Comparison of ENCODE assay signal across 29 mouse cellular contexts in the genomic region with DNA sequence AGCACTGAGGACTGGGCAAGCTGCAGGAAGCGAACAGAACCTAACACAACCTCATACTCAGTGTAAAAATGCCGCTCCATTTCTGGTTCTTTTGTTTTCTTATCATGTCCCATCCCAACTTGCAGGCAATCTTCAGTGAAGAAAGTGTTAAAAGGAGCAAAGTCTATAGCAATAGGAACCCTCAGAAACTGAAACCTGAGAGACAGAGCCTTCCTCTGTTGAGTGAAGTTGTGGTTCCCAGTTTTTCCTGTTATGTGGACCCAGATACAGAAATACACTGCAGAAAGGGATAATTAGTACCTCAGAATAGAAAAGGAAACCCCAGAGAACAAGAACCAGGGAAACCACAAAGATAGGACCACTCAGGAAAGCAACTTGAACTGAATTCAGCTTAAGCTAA. TPM values are rescaled to one million over a fixed set of nuclear protein-coding genes. Genes with fewer than 3 reads are reported as not detected.
DNase-seq lines count a peak whose midpoint lies in the region; ATAC-seq and TF ChIP-seq lines count a peak whose summit lies in the region.
"Had no signal": no experiment of that assay in that cellular context is flagged by ENCODE, and none has a peak within 500 bp of the region (broad histone marks: within the 10 kb centered on the region; RNA-seq: fewer than 3 reads in every experiment).

No protein-coding gene starts in this region.

- WGBS in intestine, embryonic 15.5 days: 79% methylated on average over 2 of the region's 2 CpGs
- WGBS in intestine, embryonic 16.5 days: 65% methylated on average over 2 of the region's 2 CpGs
- WGBS in intestine, postnatal 0 days: 49% methylated on average over 2 of the region's 2 CpGs

- no peaks in the 10 kb centered on the region for H3K9me3 ChIP-seq in intestine, embryonic 15.5 days
- no peaks in the 10 kb centered on the region for H3K9me3 ChIP-seq in intestine, embryonic 16.5 days (ENCODE audit: control insufficient read depth, low read length)
- peaks cover 7% of the 10 kb centered on the region for H3K9me3 ChIP-seq in megakaryocyte, embryonic 14.5 days
- H3K9me3 ChIP-seq in intestine, postnatal 0 days (ENCODE audit: control insufficient read depth): no peaks in the 10 kb centered on the region
- H3K9me3 ChIP-seq: embryonic facial prominence, embryonic 12.5 days; forebrain, embryonic 12.5 days; heart, embryonic 10.5 days; heart, embryonic 13.5 days had no signal

- H3K36me3 ChIP-seq in intestine, embryonic 15.5 days: no peaks in the 10 kb centered on the region
- no peaks in the 10 kb centered on the region for H3K36me3 ChIP-seq in intestine, embryonic 16.5 days (ENCODE audit: control insufficient read depth, insufficient read depth, low read length)
- peaks cover 7% of the 10 kb centered on the region for H3K36me3 ChIP-seq in megakaryocyte, embryonic 14.5 days (replicated peaks; ENCODE audit: low read length)
- H3K36me3 ChIP-seq in intestine, postnatal 0 days (ENCODE audit: control insufficient read depth, insufficient read depth): no peaks in the 10 kb centered on the region
- H3K36me3 ChIP-seq: embryonic facial prominence, embryonic 12.5 days; forebrain, embryonic 12.5 days; heart, embryonic 10.5 days; heart, embryonic 13.5 days had no signal

- DNase-seq in cerebellum, adult 9-11 months: no peak
- DNase-seq: adrenal gland, adult 2 months; adrenal gland, postnatal 14 days; cerebellum, adult 11 months; cerebellum, adult 2 months; cerebellum, postnatal 10 days; cerebellum, postnatal 36 days; gastrocnemius, postnatal 10 days; gastrocnemius, postnatal 36 days; heart, adult 2 months; heart, postnatal 14 days; heart, postnatal 4 days; kidney, adult 18-20 months had no signal

- H3K27ac ChIP-seq in intestine, embryonic 15.5 days: no peak overlapping the region
- no peak overlapping the region for H3K27ac ChIP-seq in intestine, embryonic 16.5 days (ENCODE audit: low read length)
- H3K27ac ChIP-seq in intestine, postnatal 0 days (ENCODE audit: low read depth, low read length): no peak overlapping the region
- H3K27ac ChIP-seq: embryonic facial prominence, embryonic 12.5 days; forebrain, embryonic 12.5 days; heart, adult 2 months; heart, embryonic 10.5 days; heart, embryonic 13.5 days; hindbrain, embryonic 14.5 days; hindbrain, postnatal 0 days had no signal

- ATAC-seq in intestine, embryonic 15.5 days: peak; percentile 20; the same call in 1 of the 2 replicates
- no peak for ATAC-seq in intestine, embryonic 16.5 days
- no peak for ATAC-seq in megakaryocyte, adult 5-6 weeks (ENCODE audit: poor library complexity, severe bottlenecking)
- peak; percentile 63 for ATAC-seq in intestine, postnatal 0 days
- ATAC-seq: CD4-positive, CD25-positive, alpha-beta regulatory T cell, adult 4 months; forebrain, embryonic 16.5 days; hindbrain, postnatal 0 days; inflammation-experienced regulatory T-cells, adult 6 months had no signal

- TF ChIP-seq CTCF in intestine, postnatal 0 days (IDR thresholded peaks at IDR 0.05; ENCODE audit: low read depth): no peak

- H3K27me3 ChIP-seq in intestine, embryonic 15.5 days (replicated peaks): no peaks in the 10 kb centered on the region
- H3K27me3 ChIP-seq in intestine, embryonic 16.5 days (replicated peaks; ENCODE audit: control insufficient read depth, insufficient read depth, low read length): no peaks in the 10 kb centered on the region
- H3K27me3 ChIP-seq in megakaryocyte, embryonic 14.5 days (replicated peaks): no peaks in the 10 kb centered on the region
- no peaks in the 10 kb centered on the region for H3K27me3 ChIP-seq in intestine, postnatal 0 days (replicated peaks; ENCODE audit: control insufficient read depth, insufficient read depth, low read length)
- H3K27me3 ChIP-seq: embryonic facial prominence, embryonic 12.5 days; forebrain, embryonic 12.5 days; heart, embryonic 13.5 days had no signal

- H3K4me2 ChIP-seq in intestine, embryonic 15.5 days (replicated peaks): no peak overlapping the region
- H3K4me2 ChIP-seq in intestine, embryonic 16.5 days (ENCODE audit: low read depth, low read length): no peak overlapping the region
- H3K4me2 ChIP-seq in intestine, postnatal 0 days (replicated peaks; ENCODE audit: low read depth): peak overlapping the region; percentile 21; the same call in 1 of the 2 replicates
- H3K4me2 ChIP-seq: embryonic facial prominence, embryonic 12.5 days; forebrain, embryonic 12.5 days; heart, embryonic 13.5 days; hindbrain, embryonic 14.5 days had no signal

- H3K4me3 ChIP-seq in intestine, embryonic 15.5 days (replicated peaks): no peak overlapping the region
- no peak overlapping the region for H3K4me3 ChIP-seq in intestine, embryonic 16.5 days (ENCODE audit: low read length)
- peak overlapping the region; percentile 88 for H3K4me3 ChIP-seq in megakaryocyte, embryonic 14.5 days (replicated peaks)
- no peak overlapping the region for H3K4me3 ChIP-seq in intestine, postnatal 0 days (ENCODE audit: low read depth, low read length)
- H3K4me3 ChIP-seq: embryonic facial prominence, embryonic 12.5 days; erythroblast, embryonic 14.5 days; forebrain, embryonic 12.5 days; heart, adult 2 months; heart, embryonic 10.5 days; heart, embryonic 13.5 days had no signal

- no peaks in the 10 kb centered on the region for H3K4me1 ChIP-seq in intestine, embryonic 15.5 days (replicated peaks)
- no peaks in the 10 kb centered on the region for H3K4me1 ChIP-seq in intestine, embryonic 16.5 days (ENCODE audit: control insufficient read depth, insufficient read depth, low read length)
- peaks cover 45% of the 10 kb centered on the region for H3K4me1 ChIP-seq in megakaryocyte, embryonic 14.5 days
- H3K4me1 ChIP-seq in intestine, postnatal 0 days (replicated peaks; ENCODE audit: control insufficient read depth, insufficient read depth, low read length): no peaks in the 10 kb centered on the region
- H3K4me1 ChIP-seq: embryonic facial prominence, embryonic 12.5 days; heart, embryonic 10.5 days; heart, embryonic 13.5 days had no signal

- no peak overlapping the region for H3K9ac ChIP-seq in intestine, embryonic 15.5 days
- H3K9ac ChIP-seq in intestine, embryonic 16.5 days (ENCODE audit: low read depth, low read length): no peak overlapping the region
- no peak overlapping the region for H3K9ac ChIP-seq in intestine, postnatal 0 days (ENCODE audit: low read depth, low read length)
- H3K9ac ChIP-seq: embryonic facial prominence, embryonic 12.5 days; forebrain, embryonic 12.5 days; heart, embryonic 13.5 days; hindbrain, embryonic 14.5 days had no signal

RNA-seq across cellular contexts. Expression of gene Zswim5, which starts 36.1 kb away (rescaled TPM):
- 1.1 and 1.2 TPM in 2 replicates for polyA plus RNA-seq in intestine, embryonic 15.5 days (2015; fragmentation: Nextera tagmentation; extraction: Ambion mirVana)
- polyA plus RNA-seq in intestine, embryonic 16.5 days (2015; fragmentation: Nextera tagmentation; extraction: Ambion mirVana): 1.2 and 1.4 TPM in 2 replicates
- polyA plus RNA-seq in megakaryocyte, embryonic 14.5 days (2012; ENCODE audit: insufficient read depth, low replicate concordance): 0.29 and 0.63 TPM in 2 replicates
- 0.02 and 0.16 TPM in 2 replicates for total RNA-seq in megakaryocyte, adult 5-6 weeks (2015)
- not detected in 2 replicates for total RNA-seq in megakaryocyte, adult 5-6 weeks (2017)
- polyA plus RNA-seq in intestine, postnatal 0 days (2015; fragmentation: Nextera tagmentation; extraction: Ambion mirVana): 1.9 and 2.1 TPM in 2 replicates
- total RNA-seq: MEL had no signal
- polyA plus RNA-seq: CD4-positive, CD25-positive, alpha-beta regulatory T cell, adult 4 months; erythroblast, embryonic 14.5 days had no signal

Comparison
In these comparisons a context has a peak if more than half of its experiments do, and no peak if none do; other contexts are left out.
1. ATAC-seq: peak in intestine, embryonic 15.5 days (single experiment) and intestine, postnatal 0 days (single experiment); none in intestine, embryonic 16.5 days (single experiment) and megakaryocyte, adult 5-6 weeks (single experiment).